Mouse (Mus musculus): ENCODE data around the gene Rhd. TPM values are rescaled to one million over a fixed set of nuclear protein-coding genes. Genes with fewer than 3 reads are reported as not detected.
A peak's percentile ranks its signal among the peaks of the same experiment; 100 is the strongest.

Rhd gene
- polyA plus RNA-seq, 2 experiments from 2014 or later, result 0.75 TPM; not detected in 1

GRCm38 (mm10) chr4:134914122-134914863 lies 50.0 kb downstream of the Rhd start:
- ATAC-seq, result peak; percentile 59

GRCm38 (mm10) chr4:134914864-134915209 lies 50.5 kb downstream of the Rhd start, which contains the start of gene Tmem50a:
TSS of gene Tmem50a (minus strand) at chr4:134915024.
- ATAC-seq, result peak; percentile 74

- peak; percentile 3 for ATAC-seq
Observed at GRCm38 (mm10) chr4:134915223-134916050, 51.1 kb downstream of the Rhd start.

- ATAC-seq, result no peak
Observed at GRCm38 (mm10) chr4:134917194-134917593, 52.9 kb downstream of the Rhd start.

- ATAC-seq, result peak; percentile 60
Observed at GRCm38 (mm10) chr4:134918381-134918780, 54.0 kb downstream of the Rhd start.

- peak; percentile 15 for ATAC-seq
Observed at GRCm38 (mm10) chr4:134919733-134920540, 55.6 kb downstream of the Rhd start.

GRCm38 (mm10) chr4:134920631-134921030 lies 56.3 kb downstream of the Rhd start:
- ATAC-seq, result no peak

- no peak for ATAC-seq
Observed at GRCm38 (mm10) chr4:134921703-134922102, 57.4 kb downstream of the Rhd start.

GRCm38 (mm10) chr4:134922111-134922924 lies 58.0 kb downstream of the Rhd start:
- no peak for ATAC-seq

GRCm38 (mm10) chr4:134922925-134923244 lies 58.5 kb downstream of the Rhd start:
- no peak for ATAC-seq

- peak; percentile 68 for ATAC-seq
Observed at GRCm38 (mm10) chr4:134923258-134924018, 59.1 kb downstream of the Rhd start, which contains the start of gene Rsrp1. TSS of gene Rsrp1 (plus strand) at chr4:134923592.

- ATAC-seq, result peak; percentile 35
Observed at GRCm38 (mm10) chr4:134924019-134924741, 59.8 kb downstream of the Rhd start.

- no peak for ATAC-seq
Observed at GRCm38 (mm10) chr4:134925206-134925605, 60.9 kb downstream of the Rhd start.

- no peak for ATAC-seq
Observed at GRCm38 (mm10) chr4:134927815-134928463, 63.6 kb downstream of the Rhd start.

GRCm38 (mm10) chr4:134928464-134928836 lies 64.1 kb downstream of the Rhd start:
- no peak for ATAC-seq

- ATAC-seq, result no peak
Observed at GRCm38 (mm10) chr4:134929536-134929935, 65.2 kb downstream of the Rhd start.

- no peak for ATAC-seq
Observed at GRCm38 (mm10) chr4:134930190-134930589, 65.9 kb downstream of the Rhd start.

GRCm38 (mm10) chr4:134930684-134931481 lies 66.5 kb downstream of the Rhd start, which contains the start of gene Syf2:
TSS of gene Syf2 (plus strand) at chr4:134930898.
- ATAC-seq, result peak; percentile 85

All from CD4-positive, CD25-positive, alpha-beta regulatory T cell, adult 4 months (primary cell).